Mouse (Mus musculus): Measurements from ENCODE around the gene Rbm34.
"Not testable (repeated sequence)": the region's sequence is repeated elsewhere in the genome, so short reads cannot be mapped to it uniquely, and the experiment has no call there.

Gene Rbm34

DNA sequence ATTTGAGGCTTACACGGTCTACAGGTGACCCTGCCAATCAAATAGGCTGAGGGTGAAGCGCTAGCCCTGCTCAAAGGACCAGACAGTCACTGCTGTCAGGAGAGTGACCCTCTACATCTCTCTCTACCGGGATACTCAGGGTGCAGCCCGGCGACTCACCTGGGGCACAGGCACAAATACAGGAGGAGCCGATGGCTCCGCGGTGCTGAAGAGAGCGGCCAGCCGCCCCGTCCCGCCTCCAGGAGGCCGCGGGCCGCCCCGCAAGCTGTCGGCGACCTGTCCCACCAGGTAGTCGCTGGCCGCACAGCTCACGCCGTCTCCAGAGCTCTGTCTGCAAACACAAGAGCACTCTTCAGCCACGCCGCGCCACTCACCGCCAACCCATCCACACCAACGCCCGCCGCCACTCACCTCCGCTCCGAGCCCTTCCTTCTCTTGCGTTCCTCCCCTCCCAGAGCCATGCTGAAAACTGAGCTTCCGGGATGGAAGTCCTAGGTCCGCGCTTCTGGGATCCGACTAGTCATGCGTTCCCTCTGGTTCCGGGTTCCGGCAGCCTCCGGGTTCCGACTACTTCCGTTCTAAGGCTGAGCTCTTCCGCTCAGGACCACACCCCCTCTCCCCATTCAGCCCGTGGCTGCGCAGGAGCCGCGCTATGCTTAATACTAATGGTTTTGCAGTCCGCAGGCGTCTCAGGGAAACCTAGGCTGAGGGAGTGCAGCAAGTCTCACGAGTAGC is at the start of gene Rbm34:
Gene Rbm34, minus strand, starts transcription at position 493 of the 735 bp plus-strand sequence.
- peak; percentile 91 to 93 for DNase-seq

- no peak for DNase-seq
Observed at GRCm38 (mm10) chr8:127011668-127012067, 40.8 kb upstream of the Rbm34 start.

GRCm38 (mm10) chr8:126994506-126994905 is 23.6 kb upstream of the Rbm34 start:
- DNase-seq = no peak

- no peak for DNase-seq
Observed at GRCm38 (mm10) chr8:126989363-126990153, 18.7 kb upstream of the Rbm34 start.

- DNase-seq = no peak
Observed at GRCm38 (mm10) chr8:126988346-126989006, 17.6 kb upstream of the Rbm34 start.

GRCm38 (mm10) chr8:126986495-126986894 is 15.6 kb upstream of the Rbm34 start:
- peak; percentile 71 to 73 for DNase-seq

DNA sequence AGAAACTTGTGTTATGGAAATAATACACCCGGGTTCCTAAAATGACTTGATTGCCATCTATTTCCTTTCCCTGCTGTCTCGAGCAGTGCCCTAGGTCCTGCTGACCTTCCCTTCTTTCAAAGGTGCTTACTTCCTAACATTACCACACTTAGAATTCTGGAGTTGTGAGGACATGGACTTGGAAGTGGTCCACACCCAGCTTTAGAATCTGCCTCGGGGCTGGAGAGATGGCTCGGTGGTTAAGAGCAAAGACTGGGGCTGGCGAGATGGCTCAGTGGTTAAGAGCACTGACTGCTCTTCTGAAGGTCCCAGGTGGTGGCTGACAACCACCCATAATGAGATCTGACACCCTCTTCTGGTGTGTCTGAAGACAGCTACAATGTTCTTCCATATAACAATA is 9.2 kb upstream of the Rbm34 start:
- no peak for DNase-seq

GRCm38 (mm10) chr8:126979091-126979920 is 8.4 kb upstream of the Rbm34 start:
- no peak for DNase-seq

GRCm38 (mm10) chr8:126978535-126978934 is 7.7 kb upstream of the Rbm34 start:
- not testable (repeated sequence) for DNase-seq

- no peak for DNase-seq
Observed at GRCm38 (mm10) chr8:126978028-126978427, 7.2 kb upstream of the Rbm34 start.

DNA sequence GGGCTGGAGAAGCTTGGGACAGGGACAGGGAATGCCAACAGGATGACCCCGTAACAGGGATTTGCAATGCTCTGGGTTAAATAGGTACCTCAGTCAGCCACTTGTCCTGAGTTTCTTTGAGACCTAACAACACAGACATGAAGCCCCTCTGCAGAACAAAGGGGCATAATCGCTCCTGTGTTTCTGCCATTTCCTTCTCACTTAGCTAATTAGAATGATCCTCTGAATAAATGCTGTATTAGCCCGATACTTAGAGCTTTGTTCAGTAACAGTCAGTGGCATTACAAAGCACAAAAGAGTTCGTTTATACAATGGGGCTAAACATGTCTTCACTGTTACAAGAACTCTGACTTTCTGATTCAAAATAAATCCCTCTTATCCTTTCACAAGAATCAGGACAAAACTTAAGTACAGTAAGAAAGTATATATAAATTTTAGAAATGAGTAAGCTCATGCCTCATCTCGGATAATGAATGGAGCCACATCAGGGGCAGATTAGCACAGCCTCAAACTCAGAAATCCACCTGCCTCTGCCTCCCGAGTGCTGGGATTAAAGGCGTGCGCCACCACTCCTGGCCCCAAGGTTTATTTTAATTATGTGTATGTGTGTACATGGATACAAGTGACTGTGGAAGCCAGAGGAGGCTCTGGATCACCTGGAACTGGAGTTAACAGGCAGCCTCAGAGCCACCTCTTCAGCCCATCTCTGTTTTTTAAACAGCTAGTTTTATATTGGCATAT is 5.9 kb upstream of the Rbm34 start:
- no peak for DNase-seq

DNA sequence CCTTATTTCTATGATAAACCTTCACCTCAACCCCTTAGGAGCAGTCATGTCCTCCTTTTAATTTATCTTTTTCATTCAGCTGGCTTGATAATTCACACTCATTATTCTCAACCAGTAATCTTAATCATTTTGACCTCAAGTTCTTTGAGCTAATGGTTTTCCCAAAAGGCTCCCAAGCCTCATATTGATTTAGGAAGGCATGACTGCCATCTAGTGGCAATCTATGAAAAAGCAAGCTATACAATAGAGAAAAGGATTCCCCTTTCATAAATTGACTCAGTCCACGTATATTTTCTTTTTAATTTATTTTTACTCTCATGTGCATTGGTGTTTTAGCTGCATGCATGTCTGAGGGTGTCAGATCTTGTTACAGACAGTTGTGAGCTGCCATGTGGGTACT is 4.8 kb upstream of the Rbm34 start:
- no peak for DNase-seq

DNA sequence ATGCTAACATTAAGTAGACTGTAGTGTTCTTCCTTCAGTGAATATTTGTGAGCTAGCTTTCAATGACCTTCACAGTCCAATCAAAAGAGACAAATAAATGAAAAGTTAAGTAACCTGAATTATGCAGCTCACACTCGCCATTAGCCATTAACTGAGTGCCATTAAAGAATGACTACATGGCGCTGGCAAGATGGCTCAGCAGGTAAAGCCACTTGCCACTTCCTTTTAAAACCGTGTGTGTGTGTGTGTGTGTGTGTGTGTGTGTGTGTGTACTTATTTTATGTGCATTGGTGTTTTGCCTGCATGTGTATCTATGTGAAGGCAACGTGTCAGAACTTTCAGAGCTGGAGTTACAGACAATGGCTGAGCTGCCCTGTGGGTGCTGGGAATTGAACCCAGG is 3.6 kb upstream of the Rbm34 start:
- no peak for DNase-seq

DNA sequence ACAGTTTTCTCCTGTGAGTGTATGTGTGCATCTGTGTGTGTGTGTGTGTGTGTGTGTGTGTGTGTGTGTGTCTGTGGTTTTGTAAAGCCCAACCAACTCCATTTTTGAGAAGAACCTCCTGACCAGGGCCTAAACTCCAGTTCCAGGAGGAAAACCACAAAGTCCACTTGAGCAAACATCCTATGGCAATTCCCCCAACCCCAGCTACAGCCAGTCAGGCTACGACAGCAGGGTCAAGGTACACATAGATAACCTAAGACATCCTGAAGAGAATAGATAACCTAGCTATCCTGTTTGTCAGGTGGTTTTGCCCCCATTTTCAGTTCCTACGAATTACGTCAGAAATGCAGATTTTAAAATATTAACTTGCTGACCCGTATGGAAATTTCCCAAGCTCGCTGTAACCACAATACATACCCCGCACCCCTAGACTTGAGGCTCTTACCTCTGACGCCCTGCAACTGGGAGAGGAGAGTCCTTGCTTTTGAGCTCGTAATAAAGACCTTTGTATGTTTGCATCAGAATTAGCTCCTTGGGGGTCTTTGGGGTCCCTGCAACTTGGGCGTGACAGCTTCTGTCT is 2.9 kb upstream of the Rbm34 start:
- DNase-seq = no peak

DNA sequence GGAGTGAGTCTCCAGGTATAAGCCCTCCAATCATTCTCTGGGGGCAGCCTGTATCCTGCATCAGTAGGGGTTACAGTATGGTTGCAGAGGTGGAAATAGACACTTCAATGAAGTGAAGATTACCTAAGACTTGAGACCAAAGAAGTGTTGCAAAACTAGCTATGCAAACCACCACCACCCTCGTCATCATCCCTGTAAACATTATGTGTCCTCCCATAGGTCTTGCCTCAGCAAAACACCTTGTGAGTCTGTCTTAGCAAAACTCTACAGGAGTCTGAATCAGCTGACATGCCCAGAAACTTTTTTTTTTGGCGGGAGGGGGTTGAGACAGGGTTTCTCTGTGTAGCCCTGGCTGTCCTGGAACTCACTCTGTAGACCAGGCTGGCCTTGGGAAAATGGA is 1.8 kb upstream of the Rbm34 start:
- DNase-seq = no peak

GRCm38 (mm10) chr8:126972102-126972501 is 1.2 kb upstream of the Rbm34 start:
- DNase-seq = no peak

- no peak for DNase-seq
Observed at GRCm38 (mm10) chr8:126971314-126971664, 418 bp upstream of the Rbm34 start.

GRCm38 (mm10) chr8:126969546-126969945 is 1.3 kb downstream of the Rbm34 start:
- no peak for DNase-seq

GRCm38 (mm10) chr8:126968107-126968506 is 2.8 kb downstream of the Rbm34 start:
- DNase-seq = no peak

DNA sequence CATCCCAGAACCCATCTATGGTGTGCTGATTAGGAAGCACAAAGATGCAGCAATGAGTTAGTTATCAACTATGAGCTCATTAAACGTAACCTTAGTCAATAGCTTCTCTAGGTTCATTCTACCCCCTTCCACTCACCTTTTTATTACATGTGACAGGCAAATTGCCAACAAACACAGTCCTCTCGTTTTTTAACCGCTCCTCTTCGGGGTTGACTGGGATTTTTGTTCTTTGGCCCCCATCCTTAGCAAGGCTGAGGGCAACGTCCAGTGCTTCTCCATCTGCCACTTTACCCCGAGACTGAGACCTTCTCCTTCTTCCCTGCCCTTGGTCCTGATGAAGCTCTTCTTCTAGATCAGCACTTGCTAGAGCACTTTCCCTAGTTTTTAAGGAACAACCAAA is 5.6 kb downstream of the Rbm34 start:
- no peak for DNase-seq

- DNase-seq = no peak
Observed at GRCm38 (mm10) chr8:126962871-126963270, 8.0 kb downstream of the Rbm34 start.

- DNase-seq = no peak
Observed at GRCm38 (mm10) chr8:126961516-126961915, 9.4 kb downstream of the Rbm34 start.
